Mouse (Mus musculus) NIH3T3 (cell line): ENCODE data around the gene Palld.
A peak's percentile ranks its signal among the peaks of the same experiment; 100 is the strongest.

Source experiments
- DNase-seq: peaks from one replicate; pipeline ENCODE4 v3.0.0-alpha.2; 2012; ENCODE audit warnings: low read depth

Gene Palld

GRCm38 (mm10) chr8:61774161-61774560 is 128.3 kb downstream of the Palld start:
- DNase-seq, result no peak

DNA sequence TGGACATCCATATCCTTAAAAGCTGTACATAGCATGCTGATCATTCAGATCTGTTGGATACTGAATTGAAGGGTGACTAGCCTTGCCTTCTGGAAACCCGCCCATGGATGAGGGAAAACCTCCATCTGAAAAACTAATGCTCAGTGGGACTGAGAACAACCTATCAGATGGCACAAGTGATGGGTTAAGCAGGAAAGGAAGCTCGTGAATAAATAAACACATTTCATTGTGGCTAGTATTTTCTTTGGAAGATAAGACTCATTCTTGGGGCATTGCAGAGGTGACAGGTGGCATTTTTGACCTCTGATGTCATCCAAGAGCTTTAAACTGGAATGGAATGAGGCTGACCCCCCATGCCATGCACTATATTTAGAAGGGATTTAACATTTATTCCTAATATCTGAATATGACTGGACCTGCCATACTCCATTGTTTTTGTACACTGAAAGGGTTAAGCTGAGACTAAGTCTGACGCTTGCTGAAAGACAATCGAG is 128.8 kb downstream of the Palld start:
- DNase-seq, result peak; percentile 48

- DNase-seq, result no peak
Observed at GRCm38 (mm10) chr8:61771328-61771727, 131.2 kb downstream of the Palld start.

GRCm38 (mm10) chr8:61769340-61769879 is 133.1 kb downstream of the Palld start:
- peak; percentile 61 for DNase-seq

DNA sequence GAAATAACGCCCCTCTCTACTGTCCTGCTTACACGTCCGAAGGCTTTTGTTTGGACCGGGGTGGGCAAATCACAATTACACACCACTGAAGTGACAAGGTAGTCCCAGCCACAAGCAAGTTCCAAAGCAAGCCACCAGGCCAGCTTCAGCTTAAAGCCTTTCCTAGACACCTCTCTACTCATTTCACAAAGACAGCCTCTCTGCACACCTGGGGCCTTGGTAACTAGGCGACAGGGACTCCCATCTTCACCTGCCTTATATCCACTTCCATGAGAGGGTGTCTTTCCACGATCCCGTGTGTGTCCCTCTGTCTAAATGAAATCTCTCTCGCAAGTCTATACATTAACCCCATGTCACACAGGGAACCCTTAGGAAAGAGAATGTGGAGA is 142.3 kb downstream of the Palld start:
- DNase-seq, result no peak

- peak; percentile 71 for DNase-seq
Observed at GRCm38 (mm10) chr8:61759327-61760189, 142.9 kb downstream of the Palld start.

GRCm38 (mm10) chr8:61758686-61759326 is 143.7 kb downstream of the Palld start:
- peak; percentile 55 for DNase-seq

- DNase-seq, result peak; percentile 75
Observed at GRCm38 (mm10) chr8:61756971-61757965, 145.2 kb downstream of the Palld start.

- DNase-seq, result peak; percentile 80
Observed at GRCm38 (mm10) chr8:61755186-61755585, 147.3 kb downstream of the Palld start.

GRCm38 (mm10) chr8:61747070-61747469 is 155.4 kb downstream of the Palld start:
- DNase-seq, result no peak

GRCm38 (mm10) chr8:61745181-61745980 is 157.1 kb downstream of the Palld start:
- peak; percentile 63 for DNase-seq

DNA sequence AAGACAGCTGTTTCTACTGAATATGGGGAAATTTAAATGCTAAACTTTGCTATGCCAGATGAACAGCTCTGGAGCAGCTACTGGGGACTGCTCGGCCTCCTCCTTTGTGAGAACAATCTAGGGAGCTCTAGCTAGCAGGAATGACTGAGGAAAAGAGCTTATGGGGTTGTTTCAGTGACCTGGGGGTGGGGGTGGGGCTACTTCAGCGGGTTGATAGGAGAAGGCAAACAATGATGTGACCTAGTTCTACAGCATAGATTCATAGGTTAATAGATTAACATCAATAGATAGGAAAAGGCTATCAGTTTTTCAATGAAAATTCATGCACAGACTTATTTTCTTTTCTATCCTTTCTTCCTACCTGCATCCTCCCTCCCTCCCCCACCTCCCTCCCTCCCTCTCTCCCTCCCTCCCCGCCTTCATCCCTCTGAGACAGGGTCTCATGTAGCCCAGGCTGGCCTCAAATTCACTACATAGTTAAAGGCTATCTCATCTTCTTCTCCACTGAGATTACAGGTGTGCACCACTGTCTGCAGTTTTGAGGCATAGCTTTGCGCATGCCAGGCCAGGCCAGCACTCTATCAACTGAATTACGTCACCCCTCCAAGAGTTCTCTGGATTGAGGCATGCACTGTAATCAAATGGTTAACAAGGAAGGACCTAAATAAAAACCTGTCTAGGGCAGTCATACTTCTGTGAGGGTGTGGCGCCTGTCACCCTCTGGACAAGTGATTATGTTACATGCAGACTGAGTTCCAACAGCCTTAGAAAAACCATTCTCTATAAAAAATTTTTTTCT is 158.5 kb downstream of the Palld start:
- DNase-seq, result no peak

- DNase-seq, result no peak
Observed at GRCm38 (mm10) chr8:61737465-61737864, 165.0 kb downstream of the Palld start.

DNA sequence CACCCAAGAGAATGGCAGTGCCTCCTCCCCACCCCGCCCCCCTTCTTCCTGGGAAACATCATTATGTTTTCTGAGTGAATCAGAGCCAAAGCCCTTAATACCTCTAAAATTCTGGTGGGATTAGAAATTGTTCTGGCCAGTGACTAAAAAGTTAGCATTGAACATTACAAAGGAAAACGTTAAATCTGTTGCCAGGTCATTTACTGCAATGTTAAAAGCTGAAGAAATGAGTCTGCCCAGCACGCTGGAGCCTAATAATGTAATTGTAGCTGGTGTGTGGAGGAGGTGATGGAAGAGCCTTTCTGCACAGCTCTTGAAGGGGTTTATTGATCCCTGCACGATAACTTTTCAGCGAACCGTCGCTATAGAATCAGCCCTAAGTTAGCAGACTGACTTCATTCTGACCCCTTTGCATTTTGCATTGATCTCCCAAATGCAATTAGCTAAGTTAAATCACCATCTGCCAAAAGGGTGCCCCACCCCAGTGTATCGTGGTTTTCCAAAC is 165.7 kb downstream of the Palld start:
- no peak for DNase-seq

DNA sequence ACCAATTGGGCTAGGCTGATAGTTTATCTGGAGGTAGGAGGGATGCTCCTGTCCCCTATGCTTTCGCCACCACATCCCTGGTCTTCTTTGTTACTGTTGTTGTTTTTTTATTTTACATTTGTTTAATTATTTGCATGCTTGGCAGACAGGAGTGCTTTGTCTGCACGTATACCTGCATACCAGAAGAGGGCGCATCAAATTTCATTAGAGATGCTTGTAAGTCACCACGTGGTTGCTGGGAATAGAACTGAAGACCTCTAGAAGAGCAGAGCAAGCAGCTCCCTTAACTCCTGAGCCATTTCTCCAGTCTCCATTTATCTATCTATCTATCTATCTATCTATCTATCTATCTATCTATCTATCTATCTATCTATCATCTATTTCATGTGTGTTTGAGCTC is 166.4 kb downstream of the Palld start:
- DNase-seq, result peak; percentile 15

GRCm38 (mm10) chr8:61734164-61734563 is 168.3 kb downstream of the Palld start:
- DNase-seq, result no peak

- no peak for DNase-seq
Observed at GRCm38 (mm10) chr8:61732184-61732583, 170.3 kb downstream of the Palld start.

DNA sequence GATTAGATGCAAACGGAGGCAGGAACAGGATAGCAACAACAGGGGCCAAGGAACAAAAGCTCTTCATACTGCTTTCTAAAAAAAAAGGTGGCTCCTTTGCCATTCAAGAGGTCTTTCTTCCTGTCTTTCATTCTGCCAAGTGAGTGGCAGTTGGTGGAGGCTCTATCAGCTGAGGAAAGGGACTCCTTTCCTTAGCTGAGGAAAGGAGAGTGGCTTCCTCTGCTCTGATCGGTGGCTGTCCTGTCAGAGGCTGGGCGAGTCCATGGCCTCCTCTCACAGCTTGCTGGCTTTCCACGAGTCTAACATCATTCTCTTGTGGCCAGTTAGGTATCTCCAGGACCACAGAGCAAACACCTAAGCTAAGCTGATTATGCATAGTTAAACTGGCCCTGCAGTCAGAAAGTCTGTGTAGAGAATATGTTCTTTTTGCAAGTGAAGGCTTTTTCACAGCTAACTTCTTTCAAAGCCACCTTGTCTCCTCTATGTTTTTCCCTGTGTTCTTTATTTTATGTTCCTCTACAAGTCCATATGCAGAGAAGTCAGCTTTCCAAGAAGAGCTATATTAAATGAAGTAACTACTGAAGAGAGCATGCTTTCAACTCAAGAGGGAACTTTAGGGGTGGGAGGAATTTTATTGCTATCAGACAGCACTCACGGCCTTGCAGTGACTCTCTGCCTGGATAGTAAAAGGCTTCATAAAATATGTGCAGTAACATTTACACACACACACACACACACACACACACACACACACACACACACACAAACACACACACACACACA is 171.0 kb downstream of the Palld start:
- no peak for DNase-seq

- DNase-seq, result peak; percentile 15
Observed at GRCm38 (mm10) chr8:61730669-61731068, 171.8 kb downstream of the Palld start.
